Mouse (Mus musculus): ENCODE data around the gene Rhd. TPM values are rescaled to one million over a fixed set of nuclear protein-coding genes. Genes with fewer than 3 reads are reported as not detected.
A peak's percentile ranks its signal among the peaks of the same experiment; 100 is the strongest.

The Rhd gene
- polyA plus RNA-seq, 1 experiment from 2014 or later = 1.6 TPM

DNA sequence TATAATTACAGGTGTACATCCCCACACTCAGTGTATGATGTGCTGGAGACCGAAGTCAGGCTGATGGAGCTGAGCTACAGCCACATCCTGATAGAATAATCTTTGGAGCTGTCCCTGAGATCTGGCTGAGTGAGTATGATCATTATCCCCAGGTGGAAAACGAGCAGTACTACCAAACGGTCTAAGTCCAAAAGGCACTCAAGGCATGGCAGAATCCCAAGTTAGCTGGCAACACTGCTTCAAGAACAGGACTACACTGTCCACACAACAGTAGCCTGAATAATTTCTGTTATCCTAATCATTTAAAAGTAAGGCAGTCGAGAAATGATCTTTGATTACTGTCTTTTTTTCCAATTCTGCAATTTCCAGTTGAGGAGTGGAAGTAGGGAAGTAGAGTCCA lies 20.8 kb upstream of the Rhd start:
- H3K36me3 ChIP-seq = no peaks in the 10 kb centered on the region
- H3K27me3 ChIP-seq (replicated peaks) = no peaks in the 10 kb centered on the region
- H3K9me3 ChIP-seq (replicated peaks) = no peaks in the 10 kb centered on the region
- no peak overlapping the region for H3K9ac ChIP-seq (replicated peaks)
- no peak overlapping the region for H3K4me2 ChIP-seq
- WGBS = 84% methylated on average over 4 of the region's 4 CpGs
- no peak for ATAC-seq (ENCODE audit: low FRiP score)
- no peak overlapping the region for H3K27ac ChIP-seq (replicated peaks)
- no peak overlapping the region for H3K4me3 ChIP-seq (replicated peaks)
- H3K4me1 ChIP-seq = peaks cover 26% of the 10 kb centered on the region

DNA sequence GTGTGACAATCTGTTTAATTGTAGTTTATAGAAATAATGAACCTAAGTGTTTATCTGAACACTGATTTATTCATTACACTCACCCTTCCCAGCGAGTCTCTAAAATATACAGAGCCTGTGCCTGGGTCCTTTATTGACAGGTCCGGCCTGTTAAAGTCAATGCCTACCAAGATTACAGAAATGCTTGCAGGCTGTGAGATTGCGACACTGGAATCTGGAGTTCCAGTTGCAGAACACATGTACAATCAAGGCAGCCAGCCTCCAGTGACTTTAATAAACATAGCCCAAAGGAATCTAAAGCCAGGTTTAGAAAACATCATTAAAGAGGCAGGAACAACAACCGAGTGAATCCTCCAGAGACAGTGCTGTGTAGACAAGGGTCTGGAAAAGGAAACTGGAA lies 16.7 kb upstream of the Rhd start:
- Histone ChIP-seq H3K9ac (replicated peaks) (no peak overlapping the region), H3K27ac (replicated peaks) (no peak overlapping the region), H3K36me3 (no peaks in the 10 kb centered on the region), H3K4me1 (peaks cover 48% of the 10 kb centered on the region), H3K4me2 (no peak overlapping the region), H3K4me3 (replicated peaks) (no peak overlapping the region), H3K9me3 (replicated peaks) (no peaks in the 10 kb centered on the region), H3K27me3 (replicated peaks) (no peaks in the 10 kb centered on the region)
- no peak for ATAC-seq (ENCODE audit: low FRiP score)
- WGBS = 78% methylated on average over 4 of the region's 4 CpGs

DNA sequence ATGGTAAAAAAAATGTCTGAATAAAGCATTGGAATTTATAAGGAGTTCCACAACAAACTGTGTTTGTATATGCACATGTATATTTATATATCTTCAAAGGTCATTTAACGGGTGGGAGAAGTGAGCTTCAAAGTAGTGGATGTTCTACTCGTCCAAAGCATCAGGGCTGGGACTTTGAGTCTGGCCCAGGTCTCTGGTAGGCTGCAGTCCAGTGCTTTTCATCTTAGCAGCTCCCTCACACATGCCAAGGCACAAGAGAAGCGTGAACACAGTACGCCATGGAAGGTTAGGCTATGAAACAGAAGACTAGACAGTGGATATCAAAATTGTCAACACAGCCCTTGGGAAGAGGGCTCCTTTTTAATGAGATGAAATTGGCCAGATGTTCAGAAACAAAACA lies 13.8 kb upstream of the Rhd start:
- H3K4me2 ChIP-seq = peak overlapping the region; percentile 69

DNA sequence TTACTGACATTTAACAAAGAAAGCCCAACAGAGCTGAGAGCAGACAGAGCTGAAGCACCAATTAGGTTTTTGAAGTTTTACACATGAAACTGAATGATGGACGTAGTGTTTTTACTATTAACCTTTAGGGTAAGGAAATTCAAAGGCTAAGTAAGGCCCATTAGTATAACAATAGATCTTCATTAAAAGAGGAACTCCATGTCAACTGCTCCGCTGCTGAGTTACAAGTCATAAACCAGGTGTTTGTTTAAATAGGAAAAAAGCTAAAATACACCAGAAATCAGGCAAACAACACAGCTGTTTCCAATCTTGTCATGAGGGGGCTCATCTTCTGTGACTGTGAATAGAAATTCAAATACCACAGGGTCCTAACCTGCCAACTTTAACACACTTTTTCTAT lies 13.1 kb upstream of the Rhd start:
- WGBS = 21% methylated on average over 2 of the region's 2 CpGs
- peak overlapping the region; percentile 96; the same call in 1 of the 2 replicates for H3K9ac ChIP-seq (replicated peaks)
- H3K27ac ChIP-seq (replicated peaks) = no peak overlapping the region
- no peaks in the 10 kb centered on the region for H3K9me3 ChIP-seq (replicated peaks)
- peak overlapping the region; percentile 69 for H3K4me2 ChIP-seq
- no peak for ATAC-seq (ENCODE audit: low FRiP score)
- H3K4me3 ChIP-seq (replicated peaks) = peak overlapping the region; percentile 72
- H3K27me3 ChIP-seq (replicated peaks) = peaks cover 11% of the 10 kb centered on the region
- H3K4me1 ChIP-seq = peaks cover 48% of the 10 kb centered on the region
- H3K36me3 ChIP-seq = no peaks in the 10 kb centered on the region

More for the DNA sequence above, 13.8 kb upstream of the Rhd start:
- peaks cover 50% of the 10 kb centered on the region for H3K4me1 ChIP-seq
- no peak overlapping the region for H3K27ac ChIP-seq (replicated peaks)
- no peak overlapping the region; the same call in 1 of the 2 replicates for H3K4me3 ChIP-seq (replicated peaks)
- H3K9ac ChIP-seq (replicated peaks) = no peak overlapping the region
- H3K9me3 ChIP-seq (replicated peaks) = no peaks in the 10 kb centered on the region
- no peaks in the 10 kb centered on the region for H3K36me3 ChIP-seq
- WGBS = 48% methylated on average over 4 of the region's 4 CpGs
- H3K27me3 ChIP-seq (replicated peaks) = peaks cover 4% of the 10 kb centered on the region
- ATAC-seq (ENCODE audit: low FRiP score) = no peak

DNA sequence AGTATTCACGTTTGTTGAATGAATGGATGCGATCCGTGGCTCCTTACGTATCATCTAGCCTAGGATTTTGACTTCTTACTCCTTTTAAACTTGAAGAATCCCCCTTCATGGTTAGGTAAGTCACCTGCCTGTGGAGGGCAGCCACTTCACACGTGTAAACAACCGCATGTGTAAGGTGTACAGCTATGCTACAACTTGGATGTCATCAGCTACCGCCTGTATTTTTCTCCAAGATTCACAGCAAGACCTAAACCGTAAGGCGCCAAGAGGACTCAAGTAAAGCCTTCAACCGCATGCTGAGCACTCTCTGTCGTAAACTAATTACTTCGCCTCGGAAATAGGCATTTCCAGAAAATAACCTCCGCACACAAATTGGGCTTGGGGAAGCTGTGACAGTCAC lies 12.5 kb upstream of the Rhd start:
- H3K4me2 ChIP-seq = peak overlapping the region; percentile 69
- H3K27ac ChIP-seq (replicated peaks) = peak overlapping the region; percentile 100; the same call in 1 of the 2 replicates
- H3K9ac ChIP-seq (replicated peaks) = peak overlapping the region; percentile 96
- peaks cover 15% of the 10 kb centered on the region for H3K27me3 ChIP-seq (replicated peaks)
- peak overlapping the region; percentile 72 for H3K4me3 ChIP-seq (replicated peaks)
- peaks cover 44% of the 10 kb centered on the region for H3K4me1 ChIP-seq
- no peaks in the 10 kb centered on the region for H3K9me3 ChIP-seq (replicated peaks)
- ATAC-seq (ENCODE audit: low FRiP score) = no peak
- 6% methylated on average over 14 of the region's 14 CpGs for WGBS
- H3K36me3 ChIP-seq = no peaks in the 10 kb centered on the region

DNA sequence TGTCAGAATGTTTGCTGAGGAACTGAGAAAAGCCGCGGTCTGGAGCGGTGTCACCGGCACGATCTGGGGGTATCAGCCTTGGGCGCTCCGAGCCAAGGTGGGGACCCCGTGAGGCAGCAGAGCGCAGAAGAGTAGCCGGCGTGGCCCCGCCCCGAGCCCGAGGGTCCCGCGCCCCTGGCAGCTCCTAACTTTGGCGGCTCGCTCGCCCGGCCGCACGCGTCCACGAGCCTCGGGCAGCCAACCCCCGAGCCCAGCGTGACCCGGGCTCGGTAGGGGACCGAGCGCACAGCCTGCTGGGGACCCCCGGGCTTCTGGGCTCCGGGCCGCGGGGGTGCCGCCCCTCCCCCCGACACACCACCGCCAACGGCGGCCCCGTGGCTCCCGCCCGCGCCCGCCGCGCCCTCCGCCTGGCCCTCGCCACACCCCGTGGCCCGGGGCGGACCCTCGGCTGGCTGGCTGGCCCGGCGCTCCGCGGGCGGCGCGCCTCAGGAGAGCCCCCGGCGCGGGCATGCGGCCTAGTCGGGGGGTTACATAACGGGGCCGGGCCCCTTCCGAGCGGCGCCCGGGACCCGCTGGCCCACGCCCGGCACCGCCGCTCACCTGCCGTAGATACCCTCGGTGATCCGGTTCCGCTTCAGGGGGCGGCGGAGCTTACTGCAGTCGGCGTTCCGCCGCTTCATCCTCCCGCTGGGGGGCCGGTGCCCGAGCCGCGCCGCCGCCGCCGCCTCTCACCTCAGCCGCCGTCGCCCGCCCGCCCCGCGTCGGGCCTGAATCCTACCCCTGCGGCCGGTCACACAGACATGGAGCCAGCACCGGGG lies 11.7 kb upstream of the Rhd start:
- peak; percentile 8 for ATAC-seq (ENCODE audit: low FRiP score)
- no peaks in the 10 kb centered on the region for H3K36me3 ChIP-seq
- WGBS = under 1% methylated on average over 56 of the region's 106 CpGs
- H3K9me3 ChIP-seq (replicated peaks) = no peaks in the 10 kb centered on the region
- peak overlapping the region; percentile 72 for H3K4me3 ChIP-seq (replicated peaks)
- H3K27ac ChIP-seq (replicated peaks) = peak overlapping the region; percentile 100
- peaks cover 42% of the 10 kb centered on the region for H3K4me1 ChIP-seq
- peak overlapping the region; percentile 96 for H3K9ac ChIP-seq (replicated peaks)
- H3K27me3 ChIP-seq (replicated peaks) = peaks cover 15% of the 10 kb centered on the region
- peak overlapping the region; percentile 69 for H3K4me2 ChIP-seq

DNA sequence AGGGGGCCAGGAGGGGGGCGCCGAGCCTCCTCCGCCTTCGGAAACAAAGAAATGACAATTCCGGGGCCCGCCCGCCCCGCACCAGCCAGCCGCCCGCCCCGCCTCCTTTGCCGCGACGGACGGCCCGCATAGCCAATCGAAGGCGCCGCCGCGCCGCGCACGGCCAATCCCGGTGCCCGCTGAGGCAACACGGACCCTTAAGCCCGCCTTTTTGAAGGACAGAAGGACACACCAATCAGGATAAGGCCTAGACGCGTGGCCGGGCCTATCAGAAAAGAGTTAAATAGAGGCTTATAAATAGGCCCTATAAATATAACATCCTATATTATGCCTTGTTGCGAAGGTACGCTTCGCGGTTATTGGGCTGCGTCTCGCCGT lies 11.1 kb upstream of the Rhd start, which contains the start of gene Maco1:
Gene Maco1 (minus strand): TSS at position 87 of the 378 bp plus-strand sequence.
- Histone ChIP-seq H3K4me3 (replicated peaks) (peak within 1 kb of the TSS; percentile 72), H3K4me2 (peak within 1 kb of the TSS; percentile 69), H3K4me1 (peaks cover 37% of the 10 kb centered on the region), H3K36me3 (no peaks in the 10 kb centered on the region), H3K9me3 (replicated peaks) (no peaks in the 10 kb centered on the region), H3K9ac (replicated peaks) (peak within 1 kb of the TSS; percentile 96), H3K27ac (replicated peaks) (peak within 1 kb of the TSS; percentile 100), H3K27me3 (replicated peaks) (peaks cover 15% of the 10 kb centered on the region)
- peak; percentile 98 for ATAC-seq (ENCODE audit: low FRiP score)
- WGBS = 0% methylated on average over 38 of the region's 38 CpGs

DNA sequence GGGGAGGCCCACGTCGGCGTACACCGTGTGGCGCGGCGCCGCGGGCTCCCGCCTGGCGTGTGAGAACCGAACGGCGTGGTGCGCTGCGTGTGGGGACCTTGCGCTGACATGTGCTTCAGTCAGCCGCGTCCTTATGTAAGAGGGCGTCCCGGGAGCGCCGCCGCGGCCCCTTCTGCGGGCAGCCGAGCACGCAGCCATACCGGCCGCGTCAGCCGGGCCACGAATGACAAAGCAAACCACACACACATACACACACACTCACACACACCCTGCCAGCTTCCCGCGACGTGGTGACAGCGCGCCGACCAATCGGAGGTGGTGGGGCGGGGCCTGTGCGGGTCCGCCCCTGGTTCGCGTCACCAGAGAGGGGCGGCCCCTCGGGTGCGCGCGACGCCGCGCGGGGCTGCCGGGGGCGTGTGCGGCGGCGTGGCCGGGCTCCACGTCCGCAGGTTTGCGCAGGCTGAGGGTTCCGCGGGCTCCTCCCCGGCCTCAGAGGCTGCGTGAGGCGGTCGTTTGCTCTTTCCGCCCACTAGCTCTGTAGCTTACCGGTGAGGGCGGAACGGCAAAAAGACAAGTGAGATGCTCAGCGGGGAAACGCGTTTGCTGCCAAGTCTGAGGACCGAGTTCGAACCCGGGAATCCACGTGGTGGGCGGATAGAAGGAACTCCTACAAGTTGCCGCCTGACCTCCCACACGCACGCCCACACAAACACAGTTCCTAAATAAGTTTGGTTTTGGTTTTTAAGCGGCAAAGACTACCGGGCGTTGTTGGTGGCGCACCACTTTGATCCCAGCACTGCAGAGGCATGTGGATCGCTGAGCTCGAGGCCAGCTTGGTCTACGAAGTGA lies 10.5 kb upstream of the Rhd start:
- Histone ChIP-seq H3K4me2 (peak overlapping the region; percentile 69), H3K9ac (replicated peaks) (peak overlapping the region; percentile 85), H3K27ac (replicated peaks) (peak overlapping the region; percentile 100), H3K9me3 (replicated peaks) (no peaks in the 10 kb centered on the region), H3K4me1 (peaks cover 34% of the 10 kb centered on the region), H3K4me3 (replicated peaks) (peak overlapping the region; percentile 72), H3K27me3 (replicated peaks) (peaks cover 15% of the 10 kb centered on the region), H3K36me3 (no peaks in the 10 kb centered on the region)
- WGBS = 1% methylated on average over 90 of the region's 91 CpGs
- ATAC-seq (ENCODE audit: low FRiP score) = peak; percentile 95

DNA sequence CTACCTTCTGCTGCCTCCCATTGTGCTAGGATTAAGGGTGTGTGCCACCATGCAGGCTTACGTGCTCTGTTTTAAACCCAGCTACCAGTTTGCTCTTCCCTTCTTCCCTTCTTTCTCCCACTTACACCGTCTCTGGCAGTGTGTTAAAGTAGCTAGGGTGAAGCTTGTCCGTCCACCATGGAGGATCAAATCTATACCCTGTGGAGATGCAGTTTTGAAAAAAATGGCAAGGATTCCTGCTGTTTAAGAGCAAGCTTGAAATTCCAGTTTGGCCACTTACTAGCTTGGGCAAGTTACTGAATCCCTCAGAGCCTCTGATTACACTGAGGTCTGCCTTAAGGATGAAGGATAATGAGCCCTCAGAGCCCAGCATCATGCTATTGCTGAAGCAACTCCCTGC lies 9.0 kb upstream of the Rhd start:
- no peak overlapping the region for H3K9ac ChIP-seq (replicated peaks)
- no peak overlapping the region for H3K27ac ChIP-seq (replicated peaks)
- H3K27me3 ChIP-seq (replicated peaks) = peaks cover 15% of the 10 kb centered on the region
- no peak for ATAC-seq (ENCODE audit: low FRiP score)
- peaks cover 23% of the 10 kb centered on the region for H3K4me1 ChIP-seq
- no peak overlapping the region for H3K4me3 ChIP-seq (replicated peaks)
- H3K36me3 ChIP-seq = no peaks in the 10 kb centered on the region
- no peaks in the 10 kb centered on the region for H3K9me3 ChIP-seq (replicated peaks)
- H3K4me2 ChIP-seq = no peak overlapping the region
- WGBS = 60% methylated on average over 3 of the region's 3 CpGs

DNA sequence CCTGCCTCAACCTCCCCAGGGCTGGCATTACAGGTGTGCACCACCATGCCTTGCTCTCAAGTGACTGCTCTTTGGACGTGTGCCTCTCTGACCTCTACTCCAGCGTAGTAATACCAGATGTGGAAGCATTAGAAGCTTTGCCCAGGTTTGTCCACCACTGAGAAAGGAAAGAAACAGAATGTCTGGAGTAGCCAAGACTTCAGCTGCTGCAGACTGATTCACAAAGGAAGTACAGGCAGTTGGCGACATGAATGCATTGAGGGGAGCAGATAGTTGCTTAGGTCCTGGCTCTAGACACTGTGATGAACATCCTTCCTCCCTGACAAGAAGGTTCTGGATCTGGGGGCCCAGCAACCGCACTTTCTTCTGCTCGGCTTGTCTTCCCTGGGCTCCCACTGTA lies 8.3 kb upstream of the Rhd start:
- 61% methylated on average over 5 of the region's 5 CpGs for WGBS
- no peak overlapping the region for H3K9ac ChIP-seq (replicated peaks)
- H3K4me2 ChIP-seq = no peak overlapping the region
- no peak for ATAC-seq (ENCODE audit: low FRiP score)
- peaks cover 16% of the 10 kb centered on the region for H3K4me1 ChIP-seq
- no peak overlapping the region for H3K27ac ChIP-seq (replicated peaks)
- no peaks in the 10 kb centered on the region for H3K9me3 ChIP-seq (replicated peaks)
- H3K4me3 ChIP-seq (replicated peaks) = no peak overlapping the region
- peaks cover 15% of the 10 kb centered on the region for H3K27me3 ChIP-seq (replicated peaks)
- no peaks in the 10 kb centered on the region for H3K36me3 ChIP-seq

DNA sequence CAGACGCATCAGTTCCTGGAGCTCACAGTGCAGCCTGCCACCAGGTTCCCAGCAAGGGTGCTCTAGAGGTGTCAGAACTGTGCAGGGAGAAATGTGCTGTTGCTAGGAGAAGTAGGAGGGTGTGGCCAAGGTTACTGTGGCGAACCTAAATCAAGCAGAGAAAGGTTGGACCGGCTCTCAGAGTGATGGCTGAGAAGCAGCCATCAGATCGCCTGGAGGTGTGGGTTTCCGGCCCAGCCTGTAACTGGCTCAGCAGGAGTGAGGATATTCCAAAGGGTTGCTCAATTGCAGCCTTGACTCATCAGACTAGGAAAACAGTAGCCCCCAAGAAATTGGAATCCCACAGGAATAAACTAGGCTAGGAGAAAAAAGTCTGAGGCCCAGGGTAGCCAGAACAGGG lies 7.8 kb upstream of the Rhd start:
- WGBS = 36% methylated on average over 5 of the region's 5 CpGs
- no peak overlapping the region for H3K4me2 ChIP-seq
- ATAC-seq (ENCODE audit: low FRiP score) = no peak
- H3K9me3 ChIP-seq (replicated peaks) = no peaks in the 10 kb centered on the region
- H3K9ac ChIP-seq (replicated peaks) = no peak overlapping the region
- no peaks in the 10 kb centered on the region for H3K36me3 ChIP-seq
- peaks cover 15% of the 10 kb centered on the region for H3K27me3 ChIP-seq (replicated peaks)
- no peak overlapping the region for H3K4me3 ChIP-seq (replicated peaks)
- H3K27ac ChIP-seq (replicated peaks) = no peak overlapping the region
- peaks cover 11% of the 10 kb centered on the region for H3K4me1 ChIP-seq

Data from neural tube, embryonic 15.5 days (tissue).